Mouse (Mus musculus) left cerebral cortex, postnatal 36 days (tissue): ENCODE results near the gene Lif. TPM values are rescaled to one million over a fixed set of nuclear protein-coding genes. Genes with fewer than 3 reads are reported as not detected.

ENCODE experiments used
- DNase-seq, 2 experiments: peaks; one replicate each; pipeline ENCODE4 v3.0.0; 2021 to 2022; ENCODE audit warnings: low spot score in 2 of 2, mixed read lengths in 1 of 2
- intact Hi-C: fragments of 180-260 bp; cut with DNase I; formaldehyde crosslinking; loops from one replicate; pipeline ENCODE4 v1.15.1; 2025
- total RNA-seq, 2 experiments: library from RNA; stranded (reverse); gene quantifications; 2 replicates each; pipeline ENCODE4 v1.2.3; 2021

Lif gene
- total RNA-seq, 2 experiments from 2014 or later: 0.48 to 0.79 TPM

- intact Hi-C loops: no loop called here
These were observed 35.0 kb downstream of the Lif start for GRCm38 (mm10) chr11:4292224-4292887.

GRCm38 (mm10) chr11:4292888-4293247, 35.5 kb downstream of the Lif start:
- DNase-seq: no peak
- intact Hi-C loops: no loop called here

More at GRCm38 (mm10) chr11:4292224-4292887, 35.0 kb downstream of the Lif start:
- DNase-seq: no peak

- intact Hi-C loops: no loop called here
- DNase-seq: no peak
These were observed 36.1 kb downstream of the Lif start for GRCm38 (mm10) chr11:4293481-4293880.

GRCm38 (mm10) chr11:4294047-4294446, 36.7 kb downstream of the Lif start:
- intact Hi-C loops: no loop called here
- no peak for DNase-seq

DNA sequence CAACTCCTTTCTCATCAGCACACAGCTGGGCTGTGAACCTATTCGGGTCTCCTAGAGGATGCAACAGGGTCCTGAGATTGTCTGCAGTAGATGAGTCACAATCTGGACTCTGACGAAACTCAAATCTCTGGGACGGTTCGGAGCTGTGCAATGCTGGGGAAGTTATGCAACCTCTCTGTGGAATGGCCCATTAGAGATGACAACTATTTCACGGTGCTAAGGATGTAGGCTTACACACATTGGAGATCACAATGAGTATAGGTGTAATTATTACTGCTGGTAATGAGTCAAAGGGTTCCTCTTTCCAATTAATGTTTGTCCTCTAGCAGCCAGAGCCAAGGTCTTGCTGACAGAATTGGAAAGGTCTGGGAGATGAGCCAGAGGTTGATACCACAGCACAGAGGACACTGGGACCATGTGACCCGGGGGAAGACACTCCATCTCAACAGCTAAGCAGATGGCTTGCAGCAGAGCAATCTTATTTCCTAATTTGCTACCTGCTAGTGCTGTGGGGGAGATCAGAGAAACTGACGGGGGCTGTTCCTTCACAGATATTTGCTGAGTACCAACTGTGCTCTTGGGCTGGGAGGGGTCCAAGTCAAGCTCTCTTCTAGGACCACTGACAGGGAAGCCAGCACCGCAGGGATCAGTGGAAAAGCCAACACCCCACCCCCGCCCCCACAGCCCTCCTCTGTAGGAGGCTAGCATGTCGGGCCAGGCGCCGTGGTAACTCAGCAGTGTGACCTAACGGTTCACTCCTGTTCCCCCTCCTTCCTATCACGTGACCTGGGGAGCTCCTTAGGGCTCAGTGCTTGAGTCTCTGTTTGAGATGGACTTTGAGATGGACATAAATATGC, 37.4 kb downstream of the Lif start:
- no peak for DNase-seq
- intact Hi-C loops: no loop called here

DNA sequence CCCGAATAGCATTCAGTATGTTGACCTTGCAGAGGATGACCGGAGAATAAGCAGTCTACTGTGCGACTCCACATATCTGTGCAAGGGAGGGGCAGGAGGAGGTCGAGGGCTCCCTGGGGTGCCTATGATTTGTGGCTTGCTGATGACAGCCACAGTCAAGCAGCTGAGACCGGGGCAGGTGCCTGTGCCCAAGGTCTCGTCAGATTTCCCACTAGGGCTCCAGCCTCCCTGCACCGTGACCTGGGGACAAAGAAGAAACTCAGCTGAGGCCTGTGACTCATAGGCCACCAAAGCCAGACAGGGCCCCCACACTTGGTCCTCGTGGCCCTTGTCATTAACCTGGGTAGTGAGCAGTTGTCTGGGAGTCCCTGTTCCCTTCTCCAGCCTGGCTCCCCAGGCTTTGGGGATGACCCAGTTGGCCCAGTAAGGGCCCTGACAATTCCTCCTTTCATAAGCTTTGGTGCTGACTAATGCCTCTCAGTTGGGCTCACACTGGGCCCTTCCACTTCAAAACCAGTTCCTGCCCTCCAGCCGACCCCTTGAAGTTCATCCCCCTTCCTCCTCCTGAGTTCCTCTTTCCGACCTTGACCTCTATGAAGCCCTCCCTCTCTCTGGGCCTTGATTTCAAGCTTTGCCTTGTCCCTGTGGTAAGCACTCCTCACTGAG, 39.4 kb downstream of the Lif start:
- DNase-seq: no peak
- intact Hi-C loops: no loop called here

GRCm38 (mm10) chr11:4297753-4298152, 40.4 kb downstream of the Lif start:
- DNase-seq: no peak
- intact Hi-C loops: no loop called here

DNA sequence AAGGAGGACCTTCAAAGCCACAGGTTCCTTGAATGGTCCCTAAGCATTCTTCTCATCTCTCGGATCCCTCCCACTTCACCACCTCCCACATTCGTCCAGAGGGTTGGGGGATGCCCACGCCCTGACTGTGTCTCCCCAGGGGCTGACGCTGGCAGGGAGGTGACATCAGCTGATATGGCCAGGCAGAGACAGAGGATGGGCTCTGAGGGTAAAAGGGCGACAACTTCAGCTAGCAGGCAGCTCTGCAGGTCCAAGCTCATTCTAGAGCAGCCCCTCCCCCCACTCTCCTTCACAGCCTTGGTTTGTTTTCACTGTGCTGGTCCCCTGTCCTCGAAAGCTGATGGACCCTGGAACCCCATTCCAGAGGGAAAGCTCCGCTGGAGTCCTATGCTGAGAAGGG, 41.3 kb downstream of the Lif start:
- DNase-seq: no peak
- intact Hi-C loops: no loop called here

DNA sequence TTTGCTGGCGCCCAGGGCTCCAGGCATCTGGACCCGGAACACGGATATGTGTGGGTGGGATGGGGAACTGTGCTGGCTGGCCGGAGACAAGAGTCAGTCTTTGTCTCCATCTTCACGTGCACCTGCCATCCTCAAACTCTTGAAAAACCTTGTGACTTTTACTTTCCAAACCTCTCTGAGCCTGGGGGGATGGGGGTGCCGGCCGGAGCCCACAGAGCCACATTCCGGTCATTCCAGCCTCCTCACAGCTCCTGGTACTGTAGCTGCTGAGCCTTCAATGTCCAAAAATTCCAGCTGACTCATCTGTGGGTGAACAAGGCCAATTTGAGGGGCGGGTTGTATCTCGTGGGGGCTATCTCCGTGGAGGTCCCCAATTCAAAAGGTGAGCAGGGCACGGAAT, 41.8 kb downstream of the Lif start:
- no peak for DNase-seq
- intact Hi-C loops: no loop called here

- intact Hi-C loops: no loop called here
- no peak for DNase-seq
These were observed 42.5 kb downstream of the Lif start for GRCm38 (mm10) chr11:4299735-4300474.

GRCm38 (mm10) chr11:4300683-4301082, 43.3 kb downstream of the Lif start:
- intact Hi-C loops: no loop called here
- no peak for DNase-seq

GRCm38 (mm10) chr11:4302363-4302913, 45.1 kb downstream of the Lif start:
- DNase-seq: no peak
- intact Hi-C loops: no loop called here

DNA sequence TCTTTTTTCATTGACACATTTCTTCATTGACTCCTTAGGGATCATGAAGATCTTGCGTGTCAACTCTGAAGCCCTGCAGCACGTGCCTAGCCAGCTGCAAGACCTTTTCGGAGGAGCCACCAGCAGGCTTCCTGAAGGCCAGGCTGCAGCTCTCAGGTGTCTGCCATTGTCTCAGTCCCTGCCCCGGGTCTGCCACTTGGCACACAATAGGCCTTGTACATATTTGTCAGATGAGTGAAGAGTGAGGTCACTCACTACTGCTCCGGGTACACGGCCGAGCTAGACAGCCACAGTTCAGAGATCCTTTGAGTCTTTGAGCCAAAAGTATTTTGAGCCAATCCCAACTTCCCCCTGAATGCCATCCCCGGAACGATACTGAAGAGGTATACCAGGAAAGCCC, 45.7 kb downstream of the Lif start:
- no peak for DNase-seq
- intact Hi-C loops: no loop called here

GRCm38 (mm10) chr11:4304203-4304602, 46.8 kb downstream of the Lif start:
- intact Hi-C loops: no loop called here
- no peak for DNase-seq

GRCm38 (mm10) chr11:4305090-4305489, 47.7 kb downstream of the Lif start:
- no peak for DNase-seq
- intact Hi-C loops: no loop called here

DNA sequence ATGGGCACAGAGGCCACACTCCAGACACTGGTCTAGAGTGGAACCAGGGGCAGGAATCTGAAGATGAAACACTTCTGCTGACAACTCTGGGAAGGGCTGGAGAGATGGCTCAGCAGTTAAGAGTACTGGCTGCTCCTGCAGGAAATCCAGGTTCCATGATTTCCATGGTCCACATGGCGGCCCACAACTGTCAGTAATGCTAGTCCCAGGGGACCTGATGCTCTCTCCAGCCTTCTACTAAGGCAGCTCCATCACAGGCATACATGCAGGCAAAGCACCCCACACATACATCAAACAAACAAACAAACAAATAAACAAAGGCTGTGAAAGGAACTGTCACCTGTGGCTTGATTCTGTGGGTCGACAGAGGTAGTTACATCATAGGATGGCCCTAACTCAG, 48.7 kb downstream of the Lif start:
- DNase-seq: no peak
- intact Hi-C loops: no loop called here

- intact Hi-C loops: no loop called here
- DNase-seq: no peak
These were observed 50.7 kb downstream of the Lif start for GRCm38 (mm10) chr11:4308060-4308513.

DNA sequence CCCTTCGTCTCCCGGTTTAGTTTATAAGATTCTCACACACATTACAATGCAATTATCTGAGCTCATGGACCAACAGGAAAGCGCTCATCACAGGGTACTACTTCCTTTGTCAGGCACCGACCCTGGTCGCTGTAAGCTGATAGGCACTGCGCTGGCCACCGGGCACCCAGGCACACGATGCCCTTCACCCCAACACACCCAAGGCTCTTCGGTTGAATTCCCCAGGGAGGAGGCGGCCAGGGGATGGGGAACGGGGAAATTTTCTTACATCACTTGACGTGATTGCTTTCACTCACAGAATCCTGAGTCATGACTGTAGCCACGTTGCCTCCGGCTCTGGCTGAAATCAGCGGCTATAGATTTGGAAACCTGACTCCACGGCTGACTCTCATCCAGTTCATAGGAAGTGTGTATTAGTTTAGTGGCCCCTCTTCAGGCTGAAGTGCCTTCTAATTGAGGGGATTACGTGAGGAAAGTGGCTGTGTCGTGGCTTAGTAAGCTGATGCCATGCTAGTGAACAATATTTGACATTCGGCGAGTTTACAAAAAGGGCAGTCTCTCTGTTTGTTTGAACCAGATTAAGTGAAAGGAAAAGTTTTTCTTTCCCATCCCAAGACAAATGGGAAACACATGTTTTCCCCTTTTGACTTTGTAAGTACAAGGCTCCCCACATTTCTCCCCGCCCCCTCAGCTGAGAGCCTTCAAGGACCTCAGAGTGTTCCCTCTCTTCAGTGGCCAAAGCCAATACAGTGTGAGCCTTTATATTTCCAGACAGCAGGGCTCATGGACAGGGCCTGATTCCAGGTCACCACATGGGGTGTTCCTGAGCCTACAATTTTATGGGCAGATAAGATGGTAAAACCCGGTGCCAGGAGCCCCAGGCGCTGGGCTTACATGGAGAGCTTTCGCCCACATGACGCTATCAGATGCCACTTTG, 51.4 kb downstream of the Lif start:
- intact Hi-C loops: no loop called here
- no peak for DNase-seq

GRCm38 (mm10) chr11:4309613-4310012, 52.3 kb downstream of the Lif start:
- intact Hi-C loops: no loop called here
- DNase-seq: no peak
